Mouse (Mus musculus) lung, postnatal 14 days (tissue): ENCODE results near the gene Tagap.

Source experiments
- DNase-seq: peaks from one replicate; pipeline ENCODE4 v3.0.0; 2021

Tagap gene

DNA sequence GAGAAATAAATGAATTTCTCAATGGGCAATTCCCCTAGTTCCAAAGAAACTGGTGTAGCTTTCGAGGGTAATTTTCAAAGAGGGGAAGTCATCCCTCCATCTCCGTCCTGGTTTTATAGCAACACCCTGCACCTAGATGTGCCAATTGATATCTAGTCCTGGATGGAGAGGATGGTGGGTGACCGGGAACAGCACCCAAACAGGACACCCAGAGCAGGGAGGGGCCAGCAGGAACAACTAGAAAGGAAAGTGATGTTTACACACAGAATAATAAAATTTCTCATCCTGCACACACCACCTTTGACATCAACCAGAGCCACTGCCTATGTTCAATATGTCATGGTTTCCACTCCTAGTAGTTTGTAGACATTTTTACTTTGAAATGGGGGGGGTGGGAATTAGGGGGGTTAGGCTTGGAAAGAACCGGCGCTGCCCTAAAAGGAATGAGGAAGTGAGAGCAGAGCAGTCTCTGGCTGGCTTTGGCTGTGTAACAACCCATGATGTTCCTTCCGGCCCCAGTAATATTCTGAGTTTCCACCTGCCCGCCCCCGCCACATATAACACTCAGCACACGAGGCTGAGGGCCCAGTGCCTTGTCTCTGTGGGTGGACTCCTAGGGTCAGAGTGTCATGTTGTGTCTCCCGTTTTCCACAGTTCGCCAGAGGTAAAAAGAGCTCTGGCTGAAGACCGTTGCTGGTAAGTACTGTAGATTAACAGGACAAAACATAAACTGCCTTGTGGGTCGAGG lies at the start of gene Tagap:
TSS of gene Tagap (plus strand) at position 588 of the 748 bp plus-strand sequence.
- DNase-seq: peak; percentile 22

GRCm38 (mm10) chr17:7876541-7876940 lies 49.3 kb upstream of the Tagap start:
- no peak for DNase-seq

GRCm38 (mm10) chr17:7877191-7877764 lies 48.5 kb upstream of the Tagap start:
- DNase-seq: no peak

GRCm38 (mm10) chr17:7877878-7878277 lies 47.9 kb upstream of the Tagap start:
- no peak for DNase-seq

DNA sequence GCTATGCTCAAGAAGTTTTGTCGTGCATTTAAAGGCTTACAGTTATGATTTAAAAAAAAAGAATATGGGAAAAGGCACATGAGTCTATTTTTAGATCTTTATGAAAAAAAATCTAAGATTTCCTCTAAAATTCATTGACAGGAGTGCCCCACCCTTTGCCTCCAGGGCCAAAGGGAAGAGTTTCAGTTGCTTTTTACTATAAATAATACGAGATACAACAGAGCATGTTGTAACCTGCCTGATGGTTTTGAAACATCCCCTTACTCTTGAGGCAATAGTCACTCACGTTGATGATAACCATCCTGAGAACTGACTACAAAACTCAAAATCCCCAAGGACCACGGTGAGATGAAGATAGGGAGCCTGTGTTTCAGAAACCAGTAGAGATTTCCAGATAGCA lies 46.3 kb upstream of the Tagap start:
- DNase-seq: no peak

DNA sequence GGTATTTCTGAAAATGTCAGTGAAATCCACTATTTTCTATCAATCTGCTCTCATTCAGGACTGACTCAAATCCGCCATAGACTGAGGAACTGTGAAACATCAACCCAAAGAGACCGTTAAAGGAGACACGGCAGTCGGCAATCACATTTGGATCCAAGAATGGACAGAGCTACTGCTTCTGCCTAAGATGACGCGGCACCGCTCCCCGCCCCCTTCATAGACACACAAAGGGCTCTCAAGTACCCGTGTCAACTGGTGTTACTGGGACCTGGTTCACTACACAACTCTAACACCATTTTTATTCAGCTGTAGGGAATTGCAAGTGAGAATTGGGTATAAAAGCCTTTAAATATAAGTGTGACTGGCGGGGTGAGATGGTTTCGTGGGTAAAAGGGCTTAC lies 42.7 kb upstream of the Tagap start:
- no peak for DNase-seq

GRCm38 (mm10) chr17:7884606-7885005 lies 41.2 kb upstream of the Tagap start:
- no peak for DNase-seq

DNA sequence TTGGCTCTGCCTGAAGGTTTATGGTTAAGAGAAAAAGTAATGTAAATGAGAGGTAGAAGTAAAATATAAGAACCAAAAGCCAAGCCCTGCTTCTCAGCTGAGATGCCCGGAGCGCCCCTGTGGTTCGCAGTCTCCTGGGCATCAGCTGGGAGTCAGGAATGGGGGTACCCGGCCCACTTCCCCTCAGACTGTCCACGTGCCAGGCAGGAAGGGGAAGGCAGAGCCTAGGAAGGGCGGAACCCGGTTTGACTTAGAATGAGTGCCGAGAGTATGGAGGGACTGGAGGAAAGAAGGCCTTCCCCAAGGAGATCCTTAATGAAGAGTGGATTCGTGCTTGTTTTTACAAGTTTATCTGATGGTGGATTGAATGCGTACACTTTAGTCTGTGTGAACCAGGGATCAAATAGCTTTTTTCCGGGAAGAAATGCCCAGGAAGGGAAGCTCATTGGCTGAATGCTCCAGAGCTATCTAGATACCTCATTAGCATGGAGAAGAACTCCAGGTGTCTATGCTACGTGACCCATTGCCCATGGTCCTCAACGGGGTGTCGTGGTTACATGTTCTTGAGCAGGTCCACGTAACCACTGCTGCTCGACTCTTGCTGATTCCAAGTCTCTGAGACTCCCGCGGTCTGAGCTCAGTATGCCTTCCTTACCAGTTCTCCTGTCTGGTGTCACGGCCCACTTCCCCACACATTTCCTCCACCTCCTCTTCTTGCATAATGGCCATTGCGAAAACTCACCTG lies 38.6 kb upstream of the Tagap start:
- no peak for DNase-seq

DNA sequence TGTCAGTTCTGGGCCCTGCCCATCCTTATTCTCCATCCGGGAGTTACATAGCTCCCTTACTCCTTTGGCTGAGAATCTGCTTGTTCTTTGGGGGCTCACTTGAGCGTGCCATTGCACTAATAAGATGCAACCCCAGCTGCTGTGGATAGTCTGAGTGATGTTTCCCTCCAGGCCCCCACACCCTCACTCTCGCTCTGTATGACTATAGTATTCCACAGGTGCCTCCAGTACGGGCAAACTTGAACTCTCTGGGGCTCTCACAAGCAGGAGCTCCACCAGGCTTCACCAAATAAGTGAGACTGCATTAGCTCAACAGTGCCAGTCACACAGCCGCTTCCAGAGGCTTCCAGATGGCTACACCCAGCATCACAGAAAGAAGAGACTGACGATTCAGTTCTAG lies 37.5 kb upstream of the Tagap start:
- no peak for DNase-seq

DNA sequence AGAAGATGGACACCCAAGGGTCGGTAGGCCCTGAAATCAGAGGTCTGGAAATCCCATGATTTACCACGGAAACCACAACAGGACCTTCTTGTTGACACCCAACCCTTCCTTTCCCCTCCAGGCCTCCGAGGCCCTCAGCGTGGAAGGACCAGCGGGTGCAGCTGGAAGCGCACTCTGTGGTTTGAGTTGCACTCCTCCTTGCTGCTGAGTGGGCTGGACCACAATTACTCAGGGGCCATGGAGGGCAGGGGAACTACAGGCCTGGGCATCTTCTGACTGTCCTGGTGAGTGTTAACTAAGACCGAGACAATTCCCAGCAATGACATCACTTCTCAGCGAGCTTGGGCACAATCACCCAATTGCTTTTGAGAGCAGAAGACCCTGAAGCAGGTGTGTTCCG lies 36.8 kb upstream of the Tagap start:
- no peak for DNase-seq

DNA sequence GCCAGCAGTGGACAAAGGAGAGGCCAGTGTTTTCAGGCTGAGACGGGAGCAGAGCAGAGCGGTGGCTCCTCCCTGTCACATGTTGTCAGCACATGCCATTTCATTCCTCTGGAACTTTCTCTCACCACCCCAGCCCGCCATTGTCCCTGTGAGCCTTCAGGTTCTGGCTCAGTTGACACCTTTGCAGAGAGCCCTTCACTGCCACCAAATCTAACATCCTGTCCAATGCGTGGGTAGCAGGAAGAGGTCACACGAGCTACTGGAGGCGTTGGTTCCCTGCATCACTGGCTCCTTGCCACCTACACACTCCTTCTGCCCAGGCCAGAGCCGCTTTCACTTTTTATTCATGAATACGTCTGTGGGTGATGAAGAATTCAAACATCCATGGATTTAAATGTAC lies 33.1 kb upstream of the Tagap start:
- DNase-seq: no peak

GRCm38 (mm10) chr17:7894094-7894493 lies 31.7 kb upstream of the Tagap start:
- DNase-seq: no peak

DNA sequence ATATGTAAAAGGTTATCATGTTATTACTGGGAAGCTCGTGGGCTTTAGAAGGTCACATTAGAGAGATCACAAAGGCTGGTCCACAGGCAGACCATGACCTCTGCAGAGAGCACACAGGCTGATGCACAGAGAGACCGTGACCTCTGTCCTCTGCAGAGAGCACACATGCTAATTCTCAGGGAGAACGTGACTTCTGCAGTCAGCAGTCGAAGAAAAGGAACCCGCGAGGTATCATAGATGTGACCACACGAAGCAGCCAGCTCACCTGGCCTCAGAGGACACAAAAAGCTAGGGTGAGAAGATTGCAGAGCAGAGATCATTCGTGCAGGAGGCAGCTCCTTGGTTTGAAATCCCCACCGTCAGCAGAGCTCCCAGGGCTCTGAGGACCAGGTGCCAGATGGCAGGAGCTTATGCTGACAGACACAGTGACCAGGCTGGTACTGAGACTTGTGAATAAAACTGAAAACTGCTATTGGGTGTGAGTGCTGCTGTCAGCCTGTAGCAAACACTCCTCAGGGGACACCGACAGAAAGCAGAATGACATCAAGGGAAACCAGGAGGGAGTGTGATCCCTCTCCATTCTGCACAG lies 29.7 kb upstream of the Tagap start:
- no peak for DNase-seq

GRCm38 (mm10) chr17:7897120-7897519 lies 28.7 kb upstream of the Tagap start:
- DNase-seq: no peak

DNA sequence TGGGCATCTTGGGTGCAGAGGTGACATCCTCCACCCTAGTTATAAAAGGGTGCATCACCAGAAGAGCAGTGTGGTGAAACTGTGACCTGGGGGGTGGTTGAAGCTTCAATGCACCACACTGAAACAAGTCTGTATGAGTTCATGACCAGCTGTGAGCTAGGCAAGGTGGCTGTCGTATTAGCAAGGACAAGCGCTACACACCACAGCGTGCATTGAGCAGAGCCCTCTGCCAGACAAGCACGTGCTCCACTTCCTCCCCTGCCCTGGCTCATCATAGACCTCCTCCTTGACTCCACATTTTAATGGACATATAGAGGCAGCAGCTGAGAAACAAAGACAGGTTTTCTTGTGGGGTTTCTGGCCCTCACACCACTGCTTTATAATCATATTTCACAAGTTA lies 28.0 kb upstream of the Tagap start:
- no peak for DNase-seq

DNA sequence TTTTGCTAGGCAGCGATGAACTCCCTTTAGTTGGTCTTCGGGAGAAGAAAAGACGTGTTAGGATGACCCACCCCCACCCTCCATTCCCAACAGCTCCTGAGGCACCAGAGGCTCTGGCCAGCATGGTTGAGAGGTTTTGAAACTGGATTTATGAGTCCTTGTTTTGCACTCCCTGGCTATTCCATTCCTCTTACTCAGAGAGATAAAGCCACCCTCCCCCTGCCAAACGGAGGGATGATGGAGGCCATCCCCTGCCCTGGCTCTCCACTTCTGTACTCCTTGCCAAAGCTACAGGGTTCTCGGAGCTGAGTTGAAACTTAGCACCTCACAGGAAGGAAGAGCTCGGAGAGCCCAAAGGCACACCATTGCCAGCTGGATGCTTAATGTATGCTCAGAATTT lies 26.6 kb upstream of the Tagap start:
- no peak for DNase-seq

DNA sequence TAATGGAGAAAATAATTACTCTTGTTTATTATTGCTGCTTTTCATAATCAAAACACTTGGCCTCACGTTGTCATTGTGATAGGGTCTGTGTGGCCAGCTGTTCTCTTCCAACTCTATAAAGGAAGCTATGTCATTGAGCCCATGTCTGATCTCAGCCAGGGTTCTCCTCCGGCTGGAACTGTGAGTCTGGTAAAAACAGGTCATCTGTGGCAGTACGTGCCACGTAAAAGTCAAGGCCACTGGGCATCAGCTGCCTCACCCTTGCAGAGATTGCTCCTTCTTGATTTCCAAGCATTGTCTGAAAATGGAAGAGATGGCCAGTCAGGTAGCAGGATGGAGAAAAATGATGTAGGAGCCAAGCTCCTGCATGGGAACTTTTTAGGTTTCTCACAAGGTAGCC lies 25.8 kb upstream of the Tagap start:
- DNase-seq: no peak

DNA sequence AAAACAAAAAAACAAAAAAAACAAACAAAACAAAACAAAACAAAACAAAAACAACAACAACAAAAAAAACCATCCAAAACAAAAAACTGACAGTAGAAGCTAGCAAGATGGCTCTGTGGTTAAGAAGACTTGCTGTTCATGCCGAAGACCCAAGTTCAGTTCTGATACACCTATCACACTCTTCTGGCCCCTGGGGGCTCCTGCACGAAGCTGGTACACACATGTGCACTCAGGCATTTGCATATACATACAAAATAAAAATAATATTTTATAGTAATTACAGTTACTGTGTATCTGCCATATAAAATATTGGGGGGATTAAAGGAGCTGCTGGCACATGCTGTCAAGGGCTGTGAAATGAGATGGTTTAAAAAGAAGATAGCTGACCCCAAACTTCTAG lies 24.3 kb upstream of the Tagap start:
- no peak for DNase-seq

DNA sequence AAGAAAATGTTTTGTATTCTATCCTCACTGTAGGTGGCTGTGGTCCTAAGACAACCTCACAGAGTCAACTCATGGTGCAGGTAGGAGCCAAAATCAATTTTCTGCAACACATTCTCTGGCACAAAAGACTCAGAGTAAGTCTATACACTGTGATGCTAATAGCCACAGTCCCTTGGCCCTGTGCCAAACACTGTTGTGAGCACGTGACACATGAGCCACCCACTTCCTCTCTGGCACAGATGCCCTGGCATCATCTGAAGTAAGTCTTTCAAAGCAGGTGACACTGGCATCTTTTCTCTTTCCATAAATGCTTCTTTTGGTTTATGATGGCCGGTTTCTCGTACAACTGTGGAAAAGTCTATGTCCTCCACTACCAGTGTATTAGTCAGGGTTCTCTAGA lies 23.4 kb upstream of the Tagap start:
- DNase-seq: peak; percentile 51

- DNase-seq: no peak
These were observed 20.8 kb upstream of the Tagap start for GRCm38 (mm10) chr17:7904992-7905391.

DNA sequence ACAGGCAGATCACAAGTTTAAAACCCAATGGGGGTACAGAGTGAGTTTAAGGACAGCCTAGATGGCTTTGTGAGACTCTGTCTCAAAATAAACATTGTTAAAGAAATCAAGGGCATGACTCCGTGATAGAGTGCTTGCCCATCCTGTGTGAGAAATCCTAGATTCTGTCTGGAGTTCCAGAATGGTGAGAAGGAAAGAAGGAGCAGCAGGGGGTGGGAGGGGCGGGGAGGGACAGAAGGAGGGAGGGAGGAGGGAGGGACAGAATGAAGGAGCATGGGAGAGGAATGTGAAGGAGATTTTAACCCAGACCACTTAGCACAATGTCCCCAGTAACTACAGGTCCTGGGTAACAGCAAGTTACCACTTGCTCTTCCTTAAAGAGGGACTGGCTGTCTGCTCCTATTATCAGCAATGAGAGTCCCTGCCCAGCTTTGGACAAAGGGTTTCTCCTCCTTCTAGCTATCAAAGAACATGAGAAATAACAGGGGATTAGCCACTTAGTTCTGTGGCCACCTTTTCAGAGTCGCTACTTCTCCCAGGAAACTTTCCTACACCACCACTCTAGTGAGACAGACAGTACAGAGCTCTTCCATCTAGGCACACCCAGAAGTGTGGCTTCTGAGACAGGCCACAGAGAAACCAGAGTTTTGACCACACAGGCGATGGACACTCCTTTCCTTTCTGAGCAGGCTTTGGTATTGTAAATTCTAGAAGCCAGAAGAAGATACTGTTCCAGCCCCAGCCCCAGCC lies 19.7 kb upstream of the Tagap start:
- no peak for DNase-seq

GRCm38 (mm10) chr17:7914596-7915227 lies 11.1 kb upstream of the Tagap start:
- DNase-seq: no peak

GRCm38 (mm10) chr17:7915791-7916190 lies 10.0 kb upstream of the Tagap start:
- DNase-seq: no peak
